Mouse (Mus musculus): ENCODE results near the gene Apex2.

GRCm38 (mm10) chrX:150589696-150590095 lies at the start of gene Apex2:
- TF ChIP-seq CTCF (IDR thresholded peaks at IDR 0.05; ENCODE audit: insufficient read depth, low read depth, low read length) (no peak), POLR2A (IDR thresholded peaks at IDR 0.05; ENCODE audit: insufficient read depth, low read depth, low read length) (no peak)

Data from olfactory bulb, adult 2 months (tissue).